Mouse (Mus musculus): Measurements from ENCODE around the gene Dzip1l. TPM values are rescaled to one million over a fixed set of nuclear protein-coding genes. Genes with fewer than 3 reads are reported as not detected.

Gene Dzip1l
- not detected in 4 replicates for total RNA-seq (2023; ENCODE audit: inconsistent age)

DNA sequence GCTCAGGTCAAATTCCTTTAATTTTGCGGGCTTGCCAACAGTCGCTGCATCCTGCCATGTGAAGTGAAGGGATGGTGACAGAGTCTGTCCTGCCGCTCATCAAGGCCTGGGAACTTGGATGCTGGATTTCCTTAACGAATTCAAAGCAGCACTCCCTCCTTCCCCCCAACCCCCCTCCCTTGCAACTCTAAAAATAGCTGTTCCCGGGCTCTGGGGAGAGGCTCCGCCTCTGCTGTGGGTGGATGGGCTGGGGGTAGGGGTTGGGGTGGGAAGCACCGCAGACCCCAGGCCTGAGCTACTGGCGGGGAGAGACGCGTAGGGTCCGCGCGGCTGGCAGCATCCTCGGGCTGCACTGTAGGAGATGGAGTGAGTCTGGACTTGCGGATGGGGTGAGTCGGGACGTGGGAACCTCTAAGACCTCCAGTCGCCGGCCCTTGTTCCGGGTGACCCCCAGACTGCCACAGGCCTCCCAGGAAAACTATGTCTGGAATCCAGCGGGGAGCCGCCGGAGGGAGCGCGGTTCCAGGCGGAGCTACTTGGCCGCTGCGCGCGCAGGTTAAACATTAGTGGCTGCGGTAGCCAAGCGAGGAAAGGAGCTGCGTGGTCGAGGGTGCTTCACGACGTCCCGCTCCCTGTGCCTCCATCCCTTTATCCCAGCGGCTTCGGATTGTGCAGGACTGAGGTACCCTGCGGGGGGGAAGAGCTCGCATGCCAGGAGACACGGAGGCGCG lies at the start of gene Dzip1l:
TSS of gene Dzip1l (plus strand) at position 216 of the 731 bp plus-strand sequence.

DNA sequence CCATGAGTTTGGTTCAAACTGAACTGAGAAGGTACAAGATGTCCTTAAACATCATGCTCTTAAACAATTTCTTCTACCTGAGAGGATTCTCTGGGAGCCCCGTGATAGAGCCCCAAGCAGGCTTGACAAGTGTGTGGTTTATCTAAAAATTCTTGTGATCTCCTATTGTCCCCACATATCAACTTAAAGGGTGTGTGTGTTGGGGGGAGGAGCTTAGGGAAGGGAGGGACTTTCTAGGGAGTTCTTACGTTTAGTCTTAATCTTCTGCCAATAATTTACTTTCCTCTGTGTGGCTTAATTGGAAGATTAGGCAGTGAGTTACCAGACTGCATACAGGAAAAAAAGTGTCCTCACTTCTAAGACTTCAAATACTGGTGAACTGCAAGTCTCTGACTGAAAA lies 17.1 kb upstream of the Dzip1l start, which contains the start of gene A4gnt:
TSS of gene A4gnt (plus strand) at position 301 of the 400 bp plus-strand sequence.

DNA sequence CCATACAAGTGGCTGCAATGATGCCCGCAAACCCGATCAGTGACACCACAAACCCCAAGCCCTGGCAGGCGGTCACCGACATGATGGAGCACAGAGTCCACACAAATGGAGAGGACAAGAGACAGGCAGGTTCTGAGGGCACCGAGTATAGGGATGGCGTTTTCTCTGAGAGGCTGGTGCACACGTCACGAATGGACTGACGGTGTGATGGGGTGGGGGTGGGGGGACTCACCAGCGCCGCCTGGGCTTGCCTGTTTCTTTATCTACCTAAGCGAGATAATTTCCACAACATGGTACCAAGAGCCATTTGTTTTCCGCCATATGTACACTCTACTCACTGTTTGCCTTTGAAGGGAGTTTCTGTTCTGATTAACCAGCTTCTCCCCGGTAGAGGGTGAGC lies 87.8 kb downstream of the Dzip1l start, which contains the start of gene Cldn18:
TSS of gene Cldn18 (minus strand) at position 134 of the 400 bp plus-strand sequence.

Other genes starting within 250 kb of the Dzip1l start
- gene Mras, start 192.1 kb upstream of the Dzip1l start, total RNA-seq (2023; ENCODE audit: inconsistent age): 0.39 to 0.48 TPM (median 0.45 TPM) in 3 of 4 replicates, not detected in the other
- gene Nme9, start 178.0 kb upstream of the Dzip1l start, total RNA-seq (2023; ENCODE audit: inconsistent age): not detected in 4 replicates
- 29.2 to 31.3 TPM (median 30.7 TPM) in 4 replicates for gene Armc8, start 60.6 kb upstream of the Dzip1l start, total RNA-seq (2023; ENCODE audit: inconsistent age)
- gene Dbr1, start 53.7 kb upstream of the Dzip1l start, total RNA-seq (2023; ENCODE audit: inconsistent age): 24.8 to 30.8 TPM (median 26.7 TPM) in 4 replicates
- gene A4gnt, start 17.0 kb upstream of the Dzip1l start, total RNA-seq (2023; ENCODE audit: inconsistent age): not detected in 4 replicates
- gene Cldn18, start 87.8 kb downstream of the Dzip1l start, total RNA-seq (2023; ENCODE audit: inconsistent age): not detected in 4 replicates
- not detected in 4 replicates for gene Sox14, start 246.7 kb downstream of the Dzip1l start, total RNA-seq (2023; ENCODE audit: inconsistent age)